Mouse (Mus musculus): ENCODE measurements at regions not wholly inside any gene's neighbourhood (a gene's known extent, or its start where the extent isn't known, plus 50 kb on each side); places are given as distances from the start of the nearest gene placed in this dataset.
A peak's percentile ranks its signal among the peaks of the same experiment; 100 is the strongest.

DNA sequence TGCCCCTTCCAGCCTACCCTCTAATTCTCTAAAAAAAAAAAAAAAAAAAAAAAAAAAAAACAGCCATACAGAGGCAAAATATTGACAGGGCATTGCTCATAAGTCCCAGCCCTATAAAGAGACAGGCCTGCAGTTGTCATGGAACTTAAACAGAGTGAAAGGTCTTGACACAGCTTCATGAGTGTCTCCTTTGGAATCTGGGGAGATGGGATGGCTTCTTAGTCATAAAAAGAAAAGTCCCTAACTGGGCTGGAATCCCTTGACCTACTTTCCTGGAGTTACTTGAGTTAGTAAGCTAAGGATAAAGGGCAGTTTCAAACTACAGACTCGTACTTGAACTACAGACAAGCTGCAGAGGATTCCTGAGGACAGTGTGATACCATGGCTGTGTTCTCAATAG is 297.7 kb upstream of the Nr3c2 start:
- Histone ChIP-seq H3K4me2 (replicated peaks) (no peak overlapping the region), H3K4me3 (no peak overlapping the region), H3K9ac (no peak overlapping the region), H3K36me3 (no peaks in the 10 kb centered on the region), H3K27ac (no peak overlapping the region), H3K9me3 (no peaks in the 10 kb centered on the region), H3K4me1 (no peaks in the 10 kb centered on the region), H3K27me3 (replicated peaks) (no peaks in the 10 kb centered on the region)
- ATAC-seq (ENCODE audit: low FRiP score, low read depth): no peak
- 75% methylated on average over 1 of the region's 1 CpGs for WGBS

- Histone ChIP-seq H3K27ac (no peak overlapping the region), H3K36me3 (no peaks in the 10 kb centered on the region), H3K4me1 (no peaks in the 10 kb centered on the region), H3K27me3 (replicated peaks) (no peaks in the 10 kb centered on the region), H3K9ac (no peak overlapping the region), H3K9me3 (no peaks in the 10 kb centered on the region), H3K4me2 (replicated peaks) (no peak overlapping the region), H3K4me3 (no peak overlapping the region)
- no peak for ATAC-seq (ENCODE audit: low FRiP score, low read depth)
- 93% methylated on average over 2 of the region's 2 CpGs for WGBS
Observed at GRCm38 (mm10) chr8:76618721-76619120, 280.5 kb upstream of the Nr3c2 start.

- Histone ChIP-seq H3K4me2 (replicated peaks) (no peak overlapping the region), H3K4me1 (no peaks in the 10 kb centered on the region), H3K9ac (no peak overlapping the region), H3K9me3 (no peaks in the 10 kb centered on the region), H3K4me3 (no peak overlapping the region), H3K27ac (no peak overlapping the region), H3K36me3 (no peaks in the 10 kb centered on the region), H3K27me3 (replicated peaks) (no peaks in the 10 kb centered on the region)
- ATAC-seq (ENCODE audit: low FRiP score, low read depth): 0 out of 2 replicates have a peak, but pooled peaks have one; percentile 53
- 58% methylated on average over 3 of the region's 3 CpGs for WGBS
Observed at GRCm38 (mm10) chr8:76620853-76621252, 278.4 kb upstream of the Nr3c2 start.

- H3K9ac ChIP-seq: no peak overlapping the region
- H3K4me1 ChIP-seq: no peaks in the 10 kb centered on the region
- no peak overlapping the region for H3K4me2 ChIP-seq (replicated peaks)
- H3K27me3 ChIP-seq (replicated peaks): no peaks in the 10 kb centered on the region
- H3K4me3 ChIP-seq: no peak overlapping the region
- WGBS: 73% methylated on average over 1 of the region's 1 CpGs
- no peaks in the 10 kb centered on the region for H3K9me3 ChIP-seq
- no peaks in the 10 kb centered on the region for H3K36me3 ChIP-seq
- no peak for ATAC-seq (ENCODE audit: low FRiP score, low read depth)
- H3K27ac ChIP-seq: no peak overlapping the region
Observed at GRCm38 (mm10) chr8:76633086-76633485, 266.2 kb upstream of the Nr3c2 start.

Data from neural tube, embryonic 12.5 days (tissue).